Mouse (Mus musculus) embryo, embryonic 10.5 days (tissue): Measurements from ENCODE around the gene Chst3.
A peak's percentile ranks its signal among the peaks of the same experiment; 100 is the strongest.
"Not testable (repeated sequence)": the region's sequence is repeated elsewhere in the genome, so short reads cannot be mapped to it uniquely, and the experiment has no call there.

Source experiments
- DNase-seq: peaks from one replicate; pipeline ENCODE4 v3.0.0-alpha.2; 2015; ENCODE audit warnings: low spot score

Gene Chst3

DNA sequence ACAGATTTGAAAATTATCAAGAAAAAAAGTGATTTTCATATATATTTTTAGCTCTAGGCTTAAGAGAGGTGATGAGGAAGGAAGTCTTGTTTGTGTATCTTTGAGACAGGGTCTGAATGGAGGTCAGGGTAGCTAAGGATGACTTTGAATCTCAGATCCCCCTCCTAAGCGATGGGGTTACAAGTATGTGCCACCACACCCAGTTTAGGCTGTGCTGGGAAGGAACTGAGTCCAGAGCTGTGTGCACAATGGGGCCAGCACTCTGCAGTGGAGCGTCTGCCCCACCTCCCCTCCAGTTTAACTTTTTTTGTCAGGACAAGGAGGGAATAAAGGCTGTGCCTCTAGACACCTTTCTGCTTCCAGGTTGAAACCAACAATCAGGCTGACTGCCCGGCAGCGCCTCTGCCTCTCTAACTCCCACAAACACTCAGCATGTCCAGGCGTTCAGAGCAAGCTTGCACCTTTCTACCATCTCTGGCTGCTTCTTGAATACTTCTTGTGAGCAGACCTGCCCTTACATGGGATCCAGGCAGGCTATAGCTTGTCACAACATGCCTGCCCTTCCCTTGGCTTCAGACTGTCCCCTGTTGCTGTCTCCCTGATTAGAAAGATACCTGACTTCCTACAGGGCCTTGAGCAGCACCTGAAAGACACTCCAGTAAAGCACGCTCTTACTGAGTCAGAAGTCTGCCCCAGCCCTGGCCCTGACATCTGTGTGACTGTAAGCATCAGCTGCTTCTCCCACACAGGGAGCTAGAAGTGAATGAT lies 11.4 kb upstream of the Chst3 start:
- DNase-seq, result no peak

DNA sequence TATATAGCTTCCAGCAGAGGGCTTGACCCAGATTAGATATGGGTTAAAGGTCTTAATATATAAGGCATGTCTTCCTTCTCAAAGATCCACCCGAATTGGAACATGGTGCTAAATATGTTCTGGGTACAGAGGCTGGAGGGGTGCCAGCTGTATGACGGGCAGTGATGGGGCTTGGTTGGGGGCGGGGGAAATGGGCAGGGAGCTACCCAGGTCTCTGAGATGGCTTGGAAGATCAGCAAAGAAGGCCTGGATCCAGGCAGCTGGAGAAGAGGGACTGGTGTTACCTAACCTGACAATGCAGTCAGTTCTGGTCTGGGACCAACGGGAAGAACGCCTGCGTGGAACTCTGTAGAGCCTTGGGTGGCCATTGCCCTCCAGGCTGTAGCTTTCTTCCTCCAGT lies 10.1 kb upstream of the Chst3 start:
- DNase-seq, result no peak

GRCm38 (mm10) chr10:60227666-60228065 lies 8.6 kb upstream of the Chst3 start:
- DNase-seq, result no peak

DNA sequence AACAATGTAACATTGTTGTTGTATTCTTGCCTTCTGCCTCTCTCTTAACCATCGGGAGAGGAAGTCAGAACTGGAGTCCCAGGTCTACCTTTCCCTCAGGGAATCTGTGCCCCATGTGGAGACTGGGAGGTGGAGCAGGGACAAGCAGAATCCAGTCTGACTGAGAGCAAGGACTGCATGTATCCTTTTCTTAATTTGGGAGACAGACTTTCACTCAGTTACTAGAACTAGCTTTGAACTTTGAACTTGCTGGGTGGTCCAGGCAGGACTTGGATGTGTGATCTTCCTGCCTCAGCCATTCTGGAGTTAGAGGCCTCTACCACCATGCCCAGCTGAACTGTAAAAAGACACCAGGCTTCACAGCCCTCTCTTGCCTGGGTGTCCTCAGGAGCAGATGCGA lies 5.5 kb upstream of the Chst3 start:
- DNase-seq, result no peak

DNA sequence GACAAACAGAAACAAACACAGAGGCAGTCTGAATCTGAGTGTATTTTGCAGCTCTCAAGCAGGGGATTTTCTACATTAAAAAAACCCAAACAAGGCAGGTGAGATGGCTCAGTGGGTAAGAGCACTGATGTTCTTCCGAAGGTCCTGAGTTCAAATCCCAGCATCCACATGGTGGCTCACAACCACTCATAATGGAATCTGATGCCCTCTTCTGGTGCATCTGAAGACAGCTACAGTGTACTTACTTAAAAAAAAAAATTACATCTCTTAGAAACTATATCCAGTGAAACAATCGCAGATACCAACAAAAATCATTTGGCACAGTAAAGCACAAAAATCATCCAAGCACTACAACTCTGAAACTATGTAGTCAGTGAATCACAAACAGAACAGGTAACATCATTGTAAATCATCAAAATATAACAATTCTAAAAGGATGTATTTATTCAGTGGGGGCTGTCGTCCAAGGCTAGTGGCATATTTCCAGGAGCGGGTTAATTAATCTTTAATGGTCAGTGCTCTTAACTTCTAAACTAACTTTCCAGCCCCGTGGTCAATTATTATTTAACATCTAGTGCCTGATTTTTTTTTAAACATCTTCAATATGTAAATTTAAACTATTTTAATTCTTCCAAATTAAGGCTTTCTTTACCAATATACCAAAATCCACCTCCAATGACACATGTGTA lies 2.7 kb upstream of the Chst3 start:
- not testable (repeated sequence) for DNase-seq

- no peak for DNase-seq
Measured at GRCm38 (mm10) chr10:60220607-60221006, 1.5 kb upstream of the Chst3 start.

DNA sequence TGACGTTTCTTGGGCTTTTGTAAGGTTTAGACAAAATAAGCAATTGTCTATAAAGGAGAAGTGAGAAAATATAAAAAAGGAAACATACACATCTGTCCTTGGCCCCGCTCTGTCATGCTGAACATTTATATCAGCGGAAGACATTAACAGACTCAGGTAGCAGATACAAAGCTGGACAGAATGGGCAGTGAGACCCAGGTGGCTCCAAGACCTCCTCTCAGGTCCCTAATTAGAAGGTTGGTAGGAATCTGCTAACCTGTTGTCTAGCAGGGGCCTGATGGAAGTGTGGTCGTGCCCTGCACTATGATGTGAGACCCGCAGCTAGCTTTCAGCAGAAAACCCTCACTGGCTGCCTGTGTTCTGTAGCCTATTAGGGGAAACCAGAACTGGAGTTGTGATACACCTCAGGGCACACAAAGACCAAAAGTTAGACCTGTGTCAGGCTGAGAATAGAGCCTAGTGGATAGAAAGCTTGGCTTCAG lies 1.0 kb upstream of the Chst3 start:
- DNase-seq, result no peak

- peak; percentile 45 for DNase-seq
Measured at GRCm38 (mm10) chr10:60218033-60218590, 948 bp downstream of the Chst3 start.

DNA sequence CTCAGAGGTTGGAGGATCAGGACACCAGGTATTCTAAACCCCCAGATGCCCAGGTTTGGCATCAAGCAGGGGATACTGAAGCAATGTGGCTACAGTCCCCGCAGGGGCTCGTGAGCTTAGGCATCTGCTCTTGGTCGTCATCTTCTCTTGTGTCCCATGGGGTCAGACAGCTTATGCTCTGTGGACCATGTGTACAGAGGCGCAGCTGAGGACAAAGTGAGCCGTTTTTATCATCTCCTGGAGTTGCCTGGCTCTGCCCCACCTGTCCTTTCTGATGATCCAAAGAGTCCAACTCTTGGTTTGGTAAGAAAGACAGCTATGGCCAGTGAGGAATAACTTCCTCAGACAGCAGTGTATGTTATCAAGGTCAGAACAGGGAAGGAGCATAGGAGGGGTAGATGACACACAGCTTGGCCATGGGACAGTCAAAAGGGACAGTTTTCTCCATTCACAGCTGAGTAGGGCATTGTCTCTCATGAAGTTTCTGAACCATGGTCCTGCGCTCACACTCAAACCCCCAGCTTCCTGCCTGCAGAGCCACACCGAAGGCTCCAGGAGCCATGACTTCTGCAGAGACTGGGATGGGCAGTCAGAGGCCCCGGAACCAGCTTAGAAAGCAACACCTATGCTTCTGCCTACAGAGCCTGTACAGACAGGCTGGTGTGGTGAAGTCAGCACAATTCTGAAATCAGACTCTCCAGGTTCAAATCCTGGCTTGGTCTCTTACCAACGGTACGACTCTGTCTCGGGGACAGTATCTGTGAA lies 2.5 kb downstream of the Chst3 start:
- no peak for DNase-seq

- DNase-seq, result no peak
Measured at GRCm38 (mm10) chr10:60215077-60215960, 3.7 kb downstream of the Chst3 start.

GRCm38 (mm10) chr10:60212589-60213379 lies 6.3 kb downstream of the Chst3 start:
- no peak for DNase-seq

DNA sequence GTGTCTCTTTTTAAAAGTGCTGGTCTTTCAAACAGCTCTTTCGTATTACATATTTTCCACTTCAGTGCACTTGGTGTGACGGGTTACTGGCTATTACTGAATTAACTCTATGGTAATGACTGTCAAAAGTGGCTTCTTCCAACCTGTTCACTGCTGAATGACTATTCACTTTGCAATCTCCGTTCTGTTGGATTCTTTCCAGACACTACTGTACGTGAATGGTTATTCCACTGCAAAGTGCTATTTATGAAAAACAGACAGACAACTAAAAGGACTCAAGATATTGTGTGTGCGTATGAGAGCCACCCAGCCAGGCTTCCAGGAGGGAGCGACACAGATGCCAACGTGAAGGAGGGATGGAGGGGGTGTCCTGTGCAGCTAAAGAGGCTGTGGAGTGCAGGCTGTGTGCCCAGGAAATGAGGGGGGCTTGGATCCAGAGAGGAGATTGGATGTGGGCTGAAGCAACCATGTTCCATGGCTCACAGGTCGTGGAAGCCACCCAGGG lies 7.5 kb downstream of the Chst3 start:
- DNase-seq, result no peak

GRCm38 (mm10) chr10:60210468-60210867 lies 8.6 kb downstream of the Chst3 start:
- DNase-seq, result no peak

DNA sequence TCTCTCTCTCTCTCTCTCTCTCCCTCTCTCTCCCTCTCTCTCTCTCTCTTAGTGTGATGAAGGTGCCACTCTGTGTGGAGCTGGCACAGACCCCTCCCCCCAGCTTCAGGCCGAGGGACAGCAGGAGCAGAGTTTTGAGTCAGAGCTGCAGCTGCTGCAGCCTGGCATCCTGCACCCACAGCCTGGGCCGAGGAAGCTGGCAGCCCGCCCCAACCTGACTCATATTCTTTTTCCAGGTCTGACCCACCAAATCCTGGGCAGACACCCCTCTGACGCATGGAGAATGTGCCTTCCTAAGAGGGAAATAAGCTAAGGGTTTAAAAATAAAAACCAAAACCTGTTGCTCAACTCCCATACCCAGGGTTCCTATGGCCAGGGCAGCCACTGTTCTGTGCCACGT lies 9.8 kb downstream of the Chst3 start:
- DNase-seq, result no peak

- no peak for DNase-seq
Measured at GRCm38 (mm10) chr10:60207166-60207705, 11.8 kb downstream of the Chst3 start.

GRCm38 (mm10) chr10:60205601-60206241 lies 13.3 kb downstream of the Chst3 start:
- no peak for DNase-seq

- peak; percentile 71 for DNase-seq
Measured at GRCm38 (mm10) chr10:60202785-60203184, 16.3 kb downstream of the Chst3 start.

GRCm38 (mm10) chr10:60200996-60201395 lies 18.1 kb downstream of the Chst3 start:
- DNase-seq, result no peak

- no peak for DNase-seq
Measured at GRCm38 (mm10) chr10:60199378-60199777, 19.7 kb downstream of the Chst3 start.

DNA sequence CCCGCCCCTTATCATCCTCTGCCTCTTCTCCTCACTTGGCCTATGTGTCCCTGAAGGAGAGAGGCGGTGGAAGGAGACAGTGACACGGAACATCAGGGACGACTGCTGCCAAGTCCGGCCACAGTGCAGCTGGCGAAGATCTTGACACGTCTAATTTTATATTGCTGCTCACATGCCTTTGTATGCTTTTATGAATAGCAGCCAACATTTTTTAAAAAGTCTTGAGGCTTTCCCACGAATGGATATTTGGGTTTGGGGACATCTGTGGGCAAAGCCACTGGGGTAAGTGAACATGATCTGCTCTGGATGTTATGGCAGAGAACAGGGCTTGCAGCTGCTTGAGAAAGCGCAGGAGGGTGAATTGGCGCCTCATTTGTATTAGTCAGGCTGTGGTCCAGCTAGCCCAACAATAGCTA lies 21.6 kb downstream of the Chst3 start:
- no peak for DNase-seq
